Mouse (Mus musculus) embryonic facial prominence, embryonic 12.5 days (tissue): ENCODE results near the gene Megf11. TPM values are rescaled to one million over a fixed set of nuclear protein-coding genes. Genes with fewer than 3 reads are reported as not detected.

ENCODE experiments used
- ATAC-seq: fragments of 200-750 bp; cut with Nextera tagmentation; 2 replicates; pipeline ENCODE4 v1.8.0; 2017; ENCODE audit not compliant: insufficient number of reproducible peaks, insufficient read depth, low FRiP score, low TSS enrichment
- H3K27ac ChIP-seq: fragments of 300-500 bp; sonication (generic); 2 replicates; pipeline ENCODE4 v1.5.1; 2016; ENCODE audit warnings: mild to moderate bottlenecking
- H3K27me3 ChIP-seq: fragments of 300-500 bp; sonication (generic); 2 replicates; pipeline ENCODE4 v1.6.1; 2016; ENCODE audit warnings: mild to moderate bottlenecking, moderate library complexity
- H3K36me3 ChIP-seq: fragments of 300-500 bp; sonication (generic); 2 replicates; pipeline ENCODE4 v1.6.1; 2016; ENCODE audit warnings: mild to moderate bottlenecking
- H3K4me1 ChIP-seq: fragments of 300-500 bp; sonication (generic); 2 replicates; pipeline ENCODE4 v1.6.1; 2016
- H3K4me2 ChIP-seq: fragments of 300-500 bp; sonication (generic); replicated peaks from 2 replicates; pipeline ENCODE4 v1.6.1; 2016; ENCODE audit warnings: mild to moderate bottlenecking, moderate library complexity
- H3K4me3 ChIP-seq: fragments of 300-500 bp; sonication (generic); 2 replicates; pipeline ENCODE4 v1.5.1; 2016; ENCODE audit warnings: mild to moderate bottlenecking
- H3K9ac ChIP-seq: fragments of 300-500 bp; sonication (generic); 2 replicates; pipeline ENCODE4 v1.6.1; 2016; ENCODE audit warnings: mild to moderate bottlenecking, moderate library complexity
- H3K9me3 ChIP-seq: fragments of 300-500 bp; sonication (generic); 2 replicates; pipeline ENCODE4 v1.6.1; 2016; ENCODE audit warnings: mild to moderate bottlenecking, moderate library complexity
- WGBS: fragments of 180-500 bp; shearing (Covaris S2); methylation state at CpG from one replicate; pipeline ENCODE4 v1.1.7; 2016; 5-methylcytosine and 5-hydroxymethylcytosine counted together
- polyA plus RNA-seq: library from polyadenylated mRNA; unstranded; fragments of >200 nt; fragmentation: Nextera tagmentation; extraction: Ambion mirVana; gene quantifications from 2 replicates; pipeline ENCODE4 v1.2.1, GENCODE M21; 2016

Megf11 gene
- polyA plus RNA-seq, 1 experiment from 2014 or later, result 1.2 TPM

- no peak for ATAC-seq
- H3K27me3 ChIP-seq, result no peaks in the 10 kb centered on the region
- no peak overlapping the region for H3K27ac ChIP-seq
- H3K36me3 ChIP-seq, result no peaks in the 10 kb centered on the region
- H3K4me1 ChIP-seq, result peaks cover 7% of the 10 kb centered on the region
- no peaks in the 10 kb centered on the region for H3K9me3 ChIP-seq
- 79% methylated on average over 7 of the region's 7 CpGs for WGBS
- H3K4me3 ChIP-seq, result no peak overlapping the region
- H3K9ac ChIP-seq, result no peak overlapping the region
- H3K4me2 ChIP-seq, result no peak overlapping the region
Observed at GRCm38 (mm10) chr9:64572629-64573190, 187.3 kb downstream of the Megf11 start.

- Histone ChIP-seq H3K27me3 (no peaks in the 10 kb centered on the region), H3K4me2 (no peak overlapping the region), H3K27ac (no peak overlapping the region), H3K4me3 (no peak overlapping the region), H3K9me3 (no peaks in the 10 kb centered on the region), H3K4me1 (peaks cover 3% of the 10 kb centered on the region; the same call in 1 of the 2 replicates), H3K9ac (no peak overlapping the region), H3K36me3 (no peaks in the 10 kb centered on the region)
- no peak for ATAC-seq
Observed at GRCm38 (mm10) chr9:64575658-64576057, 190.2 kb downstream of the Megf11 start.

- ATAC-seq, result no peak
- Histone ChIP-seq H3K27ac (no peak overlapping the region), H3K9ac (no peak overlapping the region), H3K36me3 (no peaks in the 10 kb centered on the region), H3K4me3 (no peak overlapping the region), H3K9me3 (no peaks in the 10 kb centered on the region), H3K27me3 (no peaks in the 10 kb centered on the region), H3K4me2 (no peak overlapping the region), H3K4me1 (peaks cover 3% of the 10 kb centered on the region; the same call in 1 of the 2 replicates)
- 68% methylated on average over 5 of the region's 5 CpGs for WGBS
Observed at GRCm38 (mm10) chr9:64576143-64576878, 190.9 kb downstream of the Megf11 start.

GRCm38 (mm10) chr9:64577156-64577555, 191.7 kb downstream of the Megf11 start:
- Histone ChIP-seq H3K9me3 (no peaks in the 10 kb centered on the region), H3K4me2 (no peak overlapping the region), H3K4me3 (no peak overlapping the region), H3K27me3 (no peaks in the 10 kb centered on the region), H3K4me1 (peaks cover 3% of the 10 kb centered on the region; the same call in 1 of the 2 replicates), H3K36me3 (no peaks in the 10 kb centered on the region), H3K9ac (no peak overlapping the region), H3K27ac (no peak overlapping the region)
- WGBS, result 81% methylated on average over 3 of the region's 3 CpGs
- ATAC-seq, result no peak

- H3K36me3 ChIP-seq, result no peaks in the 10 kb centered on the region
- H3K9ac ChIP-seq, result no peak overlapping the region
- no peak overlapping the region for H3K27ac ChIP-seq
- ATAC-seq, result no peak
- H3K27me3 ChIP-seq, result no peaks in the 10 kb centered on the region
- H3K4me2 ChIP-seq, result no peak overlapping the region
- no peak overlapping the region for H3K4me3 ChIP-seq
- no peaks in the 10 kb centered on the region for H3K9me3 ChIP-seq
- peaks cover 3% of the 10 kb centered on the region; the same call in 1 of the 2 replicates for H3K4me1 ChIP-seq
Observed at GRCm38 (mm10) chr9:64578014-64578413, 192.6 kb downstream of the Megf11 start.

- no peak for ATAC-seq
- Histone ChIP-seq H3K36me3 (no peaks in the 10 kb centered on the region), H3K4me2 (no peak overlapping the region), H3K27me3 (no peaks in the 10 kb centered on the region), H3K9me3 (no peaks in the 10 kb centered on the region), H3K4me1 (peaks cover 3% of the 10 kb centered on the region; the same call in 1 of the 2 replicates), H3K4me3 (no peak overlapping the region), H3K9ac (no peak overlapping the region), H3K27ac (no peak overlapping the region)
- WGBS, result 84% methylated on average over 1 of the region's 1 CpGs
Observed at GRCm38 (mm10) chr9:64579306-64579705, 193.9 kb downstream of the Megf11 start.

GRCm38 (mm10) chr9:64586292-64586691, 200.9 kb downstream of the Megf11 start:
- no peaks in the 10 kb centered on the region for H3K27me3 ChIP-seq
- H3K4me2 ChIP-seq, result no peak overlapping the region
- no peak overlapping the region for H3K9ac ChIP-seq
- no peaks in the 10 kb centered on the region for H3K9me3 ChIP-seq
- no peak overlapping the region for H3K4me3 ChIP-seq
- no peaks in the 10 kb centered on the region for H3K4me1 ChIP-seq
- 75% methylated on average over 5 of the region's 5 CpGs for WGBS
- no peak for ATAC-seq
- H3K36me3 ChIP-seq, result no peaks in the 10 kb centered on the region
- no peak overlapping the region for H3K27ac ChIP-seq

- Histone ChIP-seq H3K9ac (no peak overlapping the region), H3K36me3 (no peaks in the 10 kb centered on the region), H3K9me3 (no peaks in the 10 kb centered on the region), H3K4me2 (no peak overlapping the region), H3K27me3 (no peaks in the 10 kb centered on the region), H3K4me1 (no peaks in the 10 kb centered on the region; the same call in 1 of the 2 replicates), H3K4me3 (no peak overlapping the region), H3K27ac (no peak overlapping the region)
- no peak for ATAC-seq
- WGBS, result 88% methylated on average over 7 of the region's 7 CpGs
Observed at GRCm38 (mm10) chr9:64587991-64588390, 202.6 kb downstream of the Megf11 start.

- H3K36me3 ChIP-seq, result no peaks in the 10 kb centered on the region
- H3K4me2 ChIP-seq, result no peak overlapping the region
- H3K9ac ChIP-seq, result no peak overlapping the region
- ATAC-seq, result no peak
- H3K27ac ChIP-seq, result no peak overlapping the region
- peaks cover 8% of the 10 kb centered on the region; the same call in 1 of the 2 replicates for H3K4me1 ChIP-seq
- no peaks in the 10 kb centered on the region for H3K27me3 ChIP-seq
- H3K9me3 ChIP-seq, result no peaks in the 10 kb centered on the region
- WGBS, result 47% methylated on average over 5 of the region's 5 CpGs
- no peak overlapping the region for H3K4me3 ChIP-seq
Observed at GRCm38 (mm10) chr9:64590634-64591041, 205.2 kb downstream of the Megf11 start.

GRCm38 (mm10) chr9:64591436-64591835, 206.0 kb downstream of the Megf11 start:
- no peak for ATAC-seq
- no peaks in the 10 kb centered on the region for H3K36me3 ChIP-seq
- H3K27me3 ChIP-seq, result no peaks in the 10 kb centered on the region
- WGBS, result 83% methylated on average over 1 of the region's 1 CpGs
- no peak overlapping the region for H3K4me2 ChIP-seq
- H3K9me3 ChIP-seq, result no peaks in the 10 kb centered on the region
- H3K27ac ChIP-seq, result no peak overlapping the region
- no peak overlapping the region for H3K4me3 ChIP-seq
- peaks cover 8% of the 10 kb centered on the region; the same call in 1 of the 2 replicates for H3K4me1 ChIP-seq
- H3K9ac ChIP-seq, result no peak overlapping the region

- Histone ChIP-seq H3K4me1 (peaks cover 8% of the 10 kb centered on the region; the same call in 1 of the 2 replicates), H3K4me2 (no peak overlapping the region), H3K4me3 (no peak overlapping the region), H3K9me3 (no peaks in the 10 kb centered on the region), H3K36me3 (no peaks in the 10 kb centered on the region), H3K27ac (no peak overlapping the region), H3K9ac (no peak overlapping the region), H3K27me3 (no peaks in the 10 kb centered on the region)
- 67% methylated on average over 8 of the region's 8 CpGs for WGBS
- no peak for ATAC-seq
Observed at GRCm38 (mm10) chr9:64594442-64594841, 209.0 kb downstream of the Megf11 start.

- H3K27me3 ChIP-seq, result no peaks in the 10 kb centered on the region
- H3K4me2 ChIP-seq, result no peak overlapping the region
- H3K9ac ChIP-seq, result no peak overlapping the region
- no peak overlapping the region for H3K27ac ChIP-seq
- H3K36me3 ChIP-seq, result no peaks in the 10 kb centered on the region
- H3K9me3 ChIP-seq, result no peaks in the 10 kb centered on the region
- no peak overlapping the region for H3K4me3 ChIP-seq
- 91% methylated on average over 7 of the region's 7 CpGs for WGBS
- no peak for ATAC-seq
- peaks cover 4% of the 10 kb centered on the region; the same call in 1 of the 2 replicates for H3K4me1 ChIP-seq
Observed at GRCm38 (mm10) chr9:64598427-64598826, 213.0 kb downstream of the Megf11 start.
